Mouse (Mus musculus) testis, adult 10 weeks (tissue): ENCODE results near the gene Fam241a. TPM values are rescaled to one million over a fixed set of nuclear protein-coding genes. Genes with fewer than 3 reads are reported as not detected.

Experiments used
- polyA plus RNA-seq: library from polyadenylated mRNA; stranded (reverse); fragments of 350-450 nt; fragmentation: Illumina TruSeq; extraction: RNeasy Lipid Tissue Mini Kit (QIAGEN cat#74804); gene quantifications from one replicate; pipeline ENCODE4 v1.2.3, GENCODE M21; 2014; ENCODE audit warnings: low read depth, low replicate concordance

Gene Fam241a
- 65.9 TPM for polyA plus RNA-seq

GRCm38 (mm10) chr3:127895792-127896541 lies at the start of gene Fam241a:
Gene Fam241a, minus strand, starts transcription at chr3:127896324.

DNA sequence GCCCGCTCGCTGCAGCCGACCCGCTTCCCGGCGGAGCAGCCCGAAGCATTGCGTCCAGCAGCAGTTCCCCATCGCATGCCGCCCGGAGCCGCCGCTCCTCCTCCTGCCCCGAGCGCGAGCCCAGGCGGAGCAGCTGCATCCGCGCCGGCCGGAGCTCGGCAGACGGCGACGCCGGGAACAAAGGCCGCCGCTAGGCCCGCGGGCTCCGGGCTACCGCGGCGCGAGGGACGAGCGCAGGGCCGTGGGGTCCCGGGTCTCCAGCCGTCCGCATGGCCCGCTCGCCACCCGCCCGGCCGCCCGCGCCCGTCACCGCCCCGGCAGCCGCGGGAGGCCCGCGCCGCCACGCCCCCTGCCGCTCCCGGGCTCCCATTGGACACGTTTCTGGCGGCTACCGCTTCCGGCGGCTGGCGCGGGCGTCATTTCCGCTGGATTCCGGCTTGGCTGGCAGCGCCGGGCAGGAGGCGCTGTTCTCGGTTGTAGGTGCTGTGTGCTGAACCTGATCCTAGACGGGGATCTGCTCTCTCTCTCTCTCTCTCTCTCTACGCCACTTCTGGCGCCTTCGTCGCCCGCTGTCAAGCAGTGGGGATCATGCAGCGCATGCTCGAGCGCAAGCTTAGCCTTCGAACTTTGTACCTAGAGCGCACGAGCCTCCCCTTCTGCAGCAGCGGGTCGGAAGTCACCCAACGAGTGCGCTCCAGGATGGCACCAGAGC lies 58.8 kb downstream of the Fam241a start, which contains the start of gene Ap1ar:
TSS of gene Ap1ar (minus strand) at position 370 of the 712 bp plus-strand sequence.

Other genes starting within 250 kb of the Fam241a start
- gene Alpk1, start 115.8 kb downstream of the Fam241a start, polyA plus RNA-seq = 5.1 TPM
- 6.8 TPM for gene Tifa, start 106.5 kb downstream of the Fam241a start, polyA plus RNA-seq
- gene Ap1ar, start 58.8 kb downstream of the Fam241a start, polyA plus RNA-seq = 14.8 TPM